Mouse (Mus musculus) myocyte (in vitro differentiated cells): Measurements from ENCODE around the gene Adcy2. TPM values are rescaled to one million over a fixed set of nuclear protein-coding genes. Genes with fewer than 3 reads are reported as not detected.

ENCODE experiments used
- H3K27me3 ChIP-seq: one replicate; pipeline ENCODE4 v1.6.1; 2011; ENCODE audit not compliant: control insufficient read depth, insufficient read depth, insufficient read length
- H3K36me3 ChIP-seq: one replicate; pipeline ENCODE4 v1.6.1; 2011; ENCODE audit not compliant: control insufficient read depth, insufficient read depth
- H3K4me2 ChIP-seq: one replicate; pipeline ENCODE4 v1.6.1; 2011; ENCODE audit warnings: low read depth, control low read depth
- H3K4me3 ChIP-seq: one replicate; pipeline ENCODE4 v1.5.1; 2011; ENCODE audit warnings: mild to moderate bottlenecking, control low read depth, moderate library complexity
- H3K79me2 ChIP-seq: one replicate; pipeline ENCODE4 v1.6.1; 2011; ENCODE audit not compliant: control insufficient read depth, insufficient read depth
- H3ac ChIP-seq: one replicate; pipeline ENCODE4 v1.6.1; 2011; ENCODE audit not compliant: control insufficient read depth, insufficient read length
- CEBPB ChIP-seq: IDR thresholded peaks from 2 replicates; pipeline ENCODE4 v1.6.1; 2011; ENCODE audit warnings: mild to moderate bottlenecking, moderate library complexity; ENCODE audit not compliant: poor library complexity, insufficient read depth, severe bottlenecking
- E2F4 ChIP-seq: IDR thresholded peaks from one replicate; pipeline ENCODE4 v1.6.1; 2011; ENCODE audit warnings: mild to moderate bottlenecking, control low read depth, moderate library complexity; ENCODE audit not compliant: insufficient read depth
- MAX ChIP-seq: IDR thresholded peaks from one replicate; pipeline ENCODE4 v1.6.1; 2011; ENCODE audit warnings: low read depth, mild to moderate bottlenecking, control low read depth
- MYOD1 ChIP-seq, 3 experiments: IDR thresholded peaks; one replicate each; pipeline ENCODE4 v1.6.1; 2011; ENCODE audit warnings: control low read depth in 2 of 3, low read depth in 2 of 3, mild to moderate bottlenecking in 2 of 3, moderate library complexity in 1 of 3; ENCODE audit not compliant: insufficient read length in 2 of 3, control insufficient read depth in 1 of 3
- MYOG ChIP-seq, 3 experiments: IDR thresholded peaks; one replicate each; pipeline ENCODE4 v1.6.1; 2011; ENCODE audit warnings: control low read depth in 2 of 3, low read depth in 2 of 3, mild to moderate bottlenecking in 2 of 3; ENCODE audit not compliant: insufficient read length in 2 of 3, control insufficient read depth in 1 of 3, insufficient read depth in 1 of 3
- POLR2A ChIP-seq: IDR thresholded peaks from one replicate; pipeline ENCODE4 v1.6.1; 2011; ENCODE audit warnings: low read depth, mild to moderate bottlenecking, control low read depth, moderate library complexity; ENCODE audit not compliant: insufficient read length
- POLR2AphosphoS2 ChIP-seq: IDR thresholded peaks from one replicate; pipeline ENCODE4 v1.6.1; 2011; ENCODE audit warnings: low read depth, control low read depth; ENCODE audit not compliant: insufficient read length
- REST ChIP-seq: IDR thresholded peaks from one replicate; pipeline ENCODE4 v1.6.1; 2011; ENCODE audit warnings: mild to moderate bottlenecking, control low read depth, moderate library complexity; ENCODE audit not compliant: insufficient read depth, insufficient read length
- SRF ChIP-seq: IDR thresholded peaks from one replicate; pipeline ENCODE4 v1.6.1; 2011; ENCODE audit warnings: low read depth; ENCODE audit not compliant: control insufficient read depth, insufficient read length
- TCF12 ChIP-seq: IDR thresholded peaks from one replicate; pipeline ENCODE4 v1.6.1; 2011; ENCODE audit warnings: mild to moderate bottlenecking, control low read depth; ENCODE audit not compliant: poor library complexity, insufficient read depth, severe bottlenecking
- TCF3 ChIP-seq: IDR thresholded peaks from one replicate; pipeline ENCODE4 v1.6.1; 2011; ENCODE audit warnings: low read depth, control low read depth; ENCODE audit not compliant: insufficient read length
- USF1 ChIP-seq: IDR thresholded peaks from one replicate; pipeline ENCODE4 v1.6.1; 2011; ENCODE audit warnings: low read depth, mild to moderate bottlenecking, control low read depth, moderate library complexity
- polyA plus RNA-seq: library from polyadenylated mRNA; unstranded; fragments of >200 nt; fragmentation: generic; extraction: Trizol; gene quantifications from one replicate; pipeline ENCODE4 v1.2.1, GENCODE M21; 2012; ENCODE audit warnings: missing spikeins

The Adcy2 gene
- polyA plus RNA-seq, result not detected

DNA sequence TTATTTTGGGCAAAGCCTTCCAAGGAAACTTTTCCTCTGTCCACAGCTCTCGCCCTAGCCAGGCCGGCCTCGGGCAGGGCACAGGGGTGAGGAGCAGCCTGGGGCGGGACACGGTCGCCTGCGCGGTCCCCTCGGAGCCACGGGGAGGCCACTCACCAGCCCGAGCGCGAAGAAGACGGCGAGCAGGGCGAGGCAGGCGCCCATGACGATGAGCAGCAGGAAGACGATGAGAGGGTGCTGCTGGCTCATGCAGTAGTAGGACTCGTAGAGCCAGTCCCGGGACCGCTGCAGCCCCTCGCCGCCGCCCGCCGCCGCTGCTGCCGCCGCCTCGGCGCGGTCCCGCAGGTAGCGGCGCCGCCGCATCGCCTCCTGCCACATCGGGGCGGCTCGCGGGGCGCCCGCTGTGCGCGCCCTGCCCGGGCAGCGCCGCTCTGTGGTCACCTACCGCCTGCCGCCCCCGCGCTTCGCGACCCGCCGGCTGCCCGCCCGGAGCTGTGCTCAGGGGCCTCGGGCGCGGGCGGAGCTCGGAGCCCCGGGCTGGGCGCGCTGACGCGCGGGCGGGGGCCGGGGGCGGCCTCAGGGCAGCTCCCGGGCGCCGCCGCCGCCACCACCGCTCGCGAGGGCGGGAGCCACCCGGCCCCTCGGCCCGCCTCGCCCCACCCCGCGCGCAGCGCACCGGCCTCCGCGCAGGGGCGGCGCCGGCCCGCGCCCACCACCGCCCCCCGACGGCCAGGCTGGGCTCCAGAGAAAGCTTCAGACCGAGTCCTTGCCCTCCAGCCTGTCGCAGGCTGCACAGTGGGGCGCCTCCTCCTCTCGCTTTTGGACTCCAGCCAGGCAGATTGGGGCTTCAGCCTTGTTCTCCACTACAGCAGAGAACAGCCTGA is at the start of gene Adcy2:
Gene Adcy2 (minus strand): TSS at position 624 of the 884 bp plus-strand sequence.
- H3K4me3 ChIP-seq, result no peak within 1 kb of the TSS
- TF ChIP-seq E2F4 (no peak), TCF3 (no peak), POLR2A (no peak), MAX (no peak), REST (no peak), SRF (no peak), POLR2AphosphoS2 (no peak), CEBPB (no peak), MYOG (IDR thresholded peaks at IDR 0.05; ENCODE audit: control insufficient read depth in 1 of 3, insufficient read depth in 1 of 3, insufficient read length in 2 of 3, low read depth in 2 of 3) (no peak), TCF12 (no peak), MYOD1 (IDR thresholded peaks at IDR 0.05; ENCODE audit: control insufficient read depth in 1 of 3, insufficient read length in 2 of 3, low read depth in 2 of 3) (no peak), USF1 (no peak)
- H3K4me2 ChIP-seq, result no peak within 1 kb of the TSS
- no peaks in the 10 kb centered on the region for H3K27me3 ChIP-seq
- no peaks in the 10 kb centered on the region for H3K79me2 ChIP-seq
- no peaks in the 10 kb centered on the region for H3K36me3 ChIP-seq
- H3ac ChIP-seq, result no peak within 1 kb of the TSS

DNA sequence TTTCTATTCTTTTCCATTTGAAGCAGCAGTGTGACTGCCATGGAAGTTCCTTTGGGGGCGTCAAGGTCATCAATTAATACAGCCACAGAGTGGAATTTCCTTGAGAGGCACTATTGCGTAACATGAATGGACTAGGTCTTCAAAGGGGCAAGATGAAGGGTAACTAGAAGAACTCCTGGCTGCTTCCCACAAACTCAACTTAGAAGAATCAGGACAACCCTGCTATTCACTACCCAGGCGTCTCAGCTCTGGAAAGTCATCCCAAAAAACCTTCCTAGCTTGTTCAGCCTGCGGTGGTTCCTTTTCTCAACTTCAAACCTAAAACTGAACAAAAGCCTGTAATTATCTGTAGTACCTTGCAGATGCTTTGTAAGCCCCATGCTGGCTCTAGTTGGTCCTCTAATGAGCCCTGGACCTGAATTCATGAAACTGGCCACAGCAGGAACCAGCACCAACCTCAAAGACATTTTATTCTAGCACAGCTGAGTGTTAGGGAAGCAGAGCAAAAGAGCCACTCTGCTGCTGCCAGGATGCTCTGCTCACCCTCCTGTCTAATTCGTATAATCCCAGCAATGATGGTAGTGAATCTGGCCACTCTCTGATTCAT is 37.8 kb upstream of the Adcy2 start:
- TF ChIP-seq POLR2AphosphoS2 (no peak), MAX (no peak), USF1 (no peak), MYOD1 (IDR thresholded peaks at IDR 0.05; ENCODE audit: control insufficient read depth in 1 of 3, insufficient read length in 2 of 3, low read depth in 2 of 3) (no peak), TCF3 (no peak), POLR2A (no peak), CEBPB (no peak), E2F4 (no peak), MYOG (IDR thresholded peaks at IDR 0.05; ENCODE audit: control insufficient read depth in 1 of 3, insufficient read depth in 1 of 3, insufficient read length in 2 of 3, low read depth in 2 of 3) (no peak), TCF12 (no peak), REST (no peak), SRF (no peak)
- no peaks in the 10 kb centered on the region for H3K27me3 ChIP-seq
- no peaks in the 10 kb centered on the region for H3K79me2 ChIP-seq
- no peak overlapping the region for H3ac ChIP-seq
- no peak overlapping the region for H3K4me2 ChIP-seq
- no peak overlapping the region for H3K4me3 ChIP-seq
- no peaks in the 10 kb centered on the region for H3K36me3 ChIP-seq

DNA sequence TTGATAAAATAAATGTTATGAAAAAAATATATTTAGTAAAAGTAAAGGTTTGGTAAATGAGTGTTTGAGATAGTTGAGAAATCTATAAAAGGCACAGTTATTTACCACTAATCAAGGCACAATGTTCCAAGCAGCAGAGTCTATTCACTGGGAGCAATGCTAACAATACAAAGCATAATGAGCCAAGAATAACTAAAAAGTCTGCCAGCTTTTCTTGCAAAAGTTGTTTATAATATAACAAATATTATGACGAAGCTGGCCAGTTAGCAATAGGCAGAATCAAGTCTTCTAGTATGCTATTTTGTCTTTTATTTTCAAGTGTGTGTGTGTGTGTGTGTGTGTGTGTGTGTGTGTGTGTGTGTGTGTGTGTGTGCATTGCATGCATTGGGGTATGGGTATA is 35.3 kb upstream of the Adcy2 start:
- TF ChIP-seq TCF3, result no peak
- no peak for TF ChIP-seq USF1
- TF ChIP-seq MAX, result no peak
- TF ChIP-seq E2F4, result no peak
- TF ChIP-seq POLR2A, result no peak
- TF ChIP-seq SRF, result no peak
- no peak for TF ChIP-seq MYOG (IDR thresholded peaks at IDR 0.05; ENCODE audit: control insufficient read depth in 1 of 3, insufficient read depth in 1 of 3, insufficient read length in 2 of 3, low read depth in 2 of 3)
- no peak for TF ChIP-seq TCF12
- TF ChIP-seq POLR2AphosphoS2, result no peak
- TF ChIP-seq REST, result no peak
- TF ChIP-seq CEBPB, result no peak
- no peak for TF ChIP-seq MYOD1 (IDR thresholded peaks at IDR 0.05; ENCODE audit: control insufficient read depth in 1 of 3, insufficient read length in 2 of 3, low read depth in 2 of 3)
- H3K79me2 ChIP-seq, result no peaks in the 10 kb centered on the region

DNA sequence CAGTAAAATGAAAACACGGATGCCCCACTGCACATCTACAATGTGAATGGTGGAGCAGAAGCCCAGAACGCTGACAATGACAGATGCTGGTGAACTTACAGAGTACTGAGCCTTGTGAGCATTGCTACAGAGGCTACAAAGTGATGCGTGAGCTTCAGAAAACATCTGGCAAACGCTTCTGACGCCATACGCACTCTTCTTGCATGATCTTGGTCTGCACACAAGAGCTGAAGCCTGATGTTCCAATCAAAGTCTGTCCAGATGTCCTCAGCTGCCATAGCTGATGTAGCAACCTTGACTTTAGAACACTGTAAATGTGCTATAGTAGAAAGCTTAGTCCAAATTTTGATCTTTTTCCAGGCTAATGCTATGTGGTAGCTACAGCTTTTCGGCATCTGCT is 34.2 kb upstream of the Adcy2 start:
- no peaks in the 10 kb centered on the region for H3K36me3 ChIP-seq
- H3ac ChIP-seq, result no peak overlapping the region
- H3K79me2 ChIP-seq, result no peaks in the 10 kb centered on the region
- H3K4me2 ChIP-seq, result no peak overlapping the region
- no peak overlapping the region for H3K4me3 ChIP-seq
- no peaks in the 10 kb centered on the region for H3K27me3 ChIP-seq
- no peak for TF ChIP-seq E2F4
- no peak for TF ChIP-seq MYOG (IDR thresholded peaks at IDR 0.05; ENCODE audit: control insufficient read depth in 1 of 3, insufficient read depth in 1 of 3, insufficient read length in 2 of 3, low read depth in 2 of 3)
- TF ChIP-seq POLR2AphosphoS2, result no peak
- no peak for TF ChIP-seq USF1
- no peak for TF ChIP-seq MYOD1 (IDR thresholded peaks at IDR 0.05; ENCODE audit: control insufficient read depth in 1 of 3, insufficient read length in 2 of 3, low read depth in 2 of 3)
- TF ChIP-seq POLR2A, result no peak
- TF ChIP-seq MAX, result no peak
- TF ChIP-seq SRF, result no peak
- TF ChIP-seq TCF3, result no peak

More for the DNA sequence above, 35.3 kb upstream of the Adcy2 start:
- H3K27me3 ChIP-seq, result no peaks in the 10 kb centered on the region
- H3K4me3 ChIP-seq, result no peak overlapping the region
- no peak overlapping the region for H3ac ChIP-seq
- no peaks in the 10 kb centered on the region for H3K36me3 ChIP-seq
- H3K4me2 ChIP-seq, result no peak overlapping the region
